Mouse (Mus musculus) ES-Bruce4 (cell line): ENCODE data around the gene Ndufs7. TPM values are rescaled to one million over a fixed set of nuclear protein-coding genes. Genes with fewer than 3 reads are reported as not detected.
A peak's percentile ranks its signal among the peaks of the same experiment; 100 is the strongest.

Experiments
- H3K27ac ChIP-seq: 2 replicates; pipeline ENCODE4 v1.5.1; 2012; ENCODE audit warnings: low read length, inconsistent platforms; ENCODE audit not compliant: insufficient read depth
- H3K27me3 ChIP-seq: 2 replicates; pipeline ENCODE4 v1.6.1; 2012; ENCODE audit warnings: mild to moderate bottlenecking, low read length, inconsistent platforms; ENCODE audit not compliant: control insufficient read depth, poor library complexity, insufficient read depth, severe bottlenecking
- H3K36me3 ChIP-seq: 2 replicates; pipeline ENCODE4 v1.6.1; 2012; ENCODE audit warnings: inconsistent platforms, mild to moderate bottlenecking, low read length, moderate library complexity; ENCODE audit not compliant: control insufficient read depth, poor library complexity, insufficient read depth, severe bottlenecking
- H3K4me1 ChIP-seq: one replicate; pipeline ENCODE4 v1.8.1; 2011; ENCODE audit warnings: low read length; ENCODE audit not compliant: control insufficient read depth, insufficient read depth
- H3K4me3 ChIP-seq: 2 replicates; pipeline ENCODE4 v1.5.1; 2011; ENCODE audit warnings: low read depth, mild to moderate bottlenecking, low read length
- H3K9ac ChIP-seq: 2 replicates; pipeline ENCODE4 v1.6.1; 2012; ENCODE audit warnings: low read depth, mild to moderate bottlenecking, inconsistent platforms; ENCODE audit not compliant: poor library complexity, severe bottlenecking
- H3K9me3 ChIP-seq: replicated peaks from 2 replicates; pipeline ENCODE4 v1.6.1; 2012; ENCODE audit warnings: mild to moderate bottlenecking, low read length, inconsistent platforms; ENCODE audit not compliant: control insufficient read depth, poor library complexity, insufficient read depth, severe bottlenecking
- CTCF ChIP-seq: IDR thresholded peaks from one replicate; pipeline ENCODE4 v1.8.1; 2011; ENCODE audit warnings: low read depth, low read length
- EP300 ChIP-seq: IDR thresholded peaks from 2 replicates; pipeline ENCODE4 v1.6.1; 2011; ENCODE audit warnings: low read depth, low read length; ENCODE audit not compliant: insufficient read depth
- POLR2A ChIP-seq: IDR thresholded peaks from one replicate; pipeline ENCODE4 v1.8.1; 2011; ENCODE audit warnings: low read length; ENCODE audit not compliant: insufficient read depth
- polyA plus RNA-seq: library from polyadenylated mRNA; stranded (reverse); fragments of >200 nt; gene quantifications from 2 replicates; pipeline ENCODE4 v1.2.4, GENCODE M21; 2011; ENCODE audit warnings: low read depth; ENCODE audit not compliant: missing spikeins, insufficient read depth, insufficient read length

Ndufs7 gene
- polyA plus RNA-seq, 1 experiment = 63.9 TPM

DNA sequence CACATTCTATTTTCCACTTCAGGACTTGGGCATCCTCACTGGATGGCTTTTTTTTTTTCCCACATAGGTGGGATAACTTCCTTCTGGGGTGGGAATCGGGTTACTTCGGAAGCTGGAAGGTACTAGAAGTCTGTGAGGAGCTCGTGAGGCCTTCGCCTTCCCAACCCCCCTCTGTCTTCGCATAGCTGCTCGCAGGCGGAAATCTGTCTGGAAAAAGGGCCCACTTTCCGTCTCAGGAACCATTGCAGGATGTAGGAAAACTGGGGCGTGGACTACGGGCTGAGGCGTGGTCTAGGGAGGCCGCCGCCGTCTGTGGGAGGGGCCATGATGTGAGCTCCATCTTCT, 22.9 kb upstream of the Ndufs7 start:
- Histone ChIP-seq H3K36me3 (peaks cover 23% of the 10 kb centered on the region), H3K9ac (peak overlapping the region; percentile 60), H3K27me3 (no peaks in the 10 kb centered on the region), H3K4me3 (peak overlapping the region; percentile 32), H3K27ac (peak overlapping the region; percentile 61), H3K4me1 (peaks cover under 1% of the 10 kb centered on the region), H3K9me3 (no peaks in the 10 kb centered on the region)
- TF ChIP-seq CTCF = no peak
- TF ChIP-seq POLR2A = peak; percentile 70
- TF ChIP-seq EP300 = no peak

DNA sequence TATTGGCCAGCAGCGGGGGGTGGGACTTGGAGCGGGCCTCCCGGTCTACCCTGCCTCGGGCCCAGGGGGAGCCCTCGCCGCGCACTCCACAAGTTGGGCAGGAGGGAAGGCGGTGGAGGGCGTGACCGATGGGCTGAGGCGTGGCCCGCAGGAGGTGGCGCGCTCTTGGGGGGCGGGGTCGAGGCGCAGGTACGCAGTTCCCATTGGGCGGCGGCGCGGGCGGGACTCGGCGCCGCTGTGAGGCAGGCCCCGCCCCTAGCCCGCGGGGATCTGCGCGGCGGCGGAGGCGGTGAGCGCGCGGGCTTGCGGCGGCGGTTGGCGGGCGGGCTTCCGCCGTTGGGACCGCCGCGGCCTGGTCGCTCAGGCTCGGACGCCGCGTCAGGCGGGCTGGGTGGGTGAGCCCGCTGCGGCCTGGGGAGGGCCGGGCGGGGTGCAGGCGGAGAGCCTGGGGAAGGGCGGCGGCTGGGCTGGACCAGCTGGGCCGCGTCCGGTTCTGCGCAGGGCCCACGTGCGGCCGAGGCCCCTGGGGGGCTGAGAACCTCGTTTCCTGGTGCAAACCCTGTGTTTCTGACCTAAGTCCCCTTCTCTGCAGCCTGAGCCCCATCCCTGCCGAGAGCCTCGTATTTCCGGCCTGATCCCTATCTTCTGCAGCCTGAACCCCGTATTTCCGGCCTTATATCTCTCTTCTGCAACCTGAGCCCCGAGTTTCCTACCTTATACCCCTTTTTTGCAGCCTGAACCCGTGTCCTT, 22.3 kb upstream of the Ndufs7 start, which contains the start of gene Mum1:
Gene Mum1, plus strand, starts transcription at position 19 of the 750 bp plus-strand sequence.
- H3K27ac ChIP-seq = peak within 1 kb of the TSS; percentile 61
- TF ChIP-seq CTCF (peak; percentile 23), EP300 (no peak), POLR2A (no peak)

DNA sequence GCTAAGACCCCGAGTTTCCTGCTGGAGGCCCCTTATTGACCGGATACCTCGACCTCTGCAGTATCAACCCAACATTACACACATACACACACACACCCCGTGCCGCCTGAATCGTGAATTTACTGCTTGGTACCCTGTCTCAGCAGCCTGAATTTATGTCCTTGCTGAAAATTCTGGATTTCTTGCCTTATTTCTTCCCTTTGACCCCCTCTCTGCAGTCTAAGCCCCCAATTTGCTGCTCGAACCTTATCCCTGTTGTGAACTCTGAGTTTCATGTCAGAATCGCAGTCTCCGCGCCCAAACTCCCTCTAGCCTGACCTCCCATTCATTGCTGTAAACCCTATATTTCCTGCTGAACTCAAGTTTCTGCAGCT, 21.8 kb upstream of the Ndufs7 start:
- Histone ChIP-seq H3K27me3 (no peaks in the 10 kb centered on the region), H3K9me3 (no peaks in the 10 kb centered on the region), H3K4me1 (no peaks in the 10 kb centered on the region), H3K36me3 (peaks cover 25% of the 10 kb centered on the region), H3K9ac (peak overlapping the region; percentile 85), H3K27ac (no peak overlapping the region), H3K4me3 (peak overlapping the region; percentile 77)
- no peak for TF ChIP-seq CTCF
- TF ChIP-seq POLR2A = no peak
- no peak for TF ChIP-seq EP300

More for the DNA sequence above, 22.3 kb upstream of the Ndufs7 start, which contains the start of gene Mum1:
- peaks cover 23% of the 10 kb centered on the region for H3K36me3 ChIP-seq
- no peaks in the 10 kb centered on the region for H3K4me1 ChIP-seq
- H3K9me3 ChIP-seq = no peaks in the 10 kb centered on the region
- peak within 1 kb of the TSS; percentile 77 for H3K4me3 ChIP-seq
- no peaks in the 10 kb centered on the region for H3K27me3 ChIP-seq
- H3K9ac ChIP-seq = peak within 1 kb of the TSS; percentile 85

DNA sequence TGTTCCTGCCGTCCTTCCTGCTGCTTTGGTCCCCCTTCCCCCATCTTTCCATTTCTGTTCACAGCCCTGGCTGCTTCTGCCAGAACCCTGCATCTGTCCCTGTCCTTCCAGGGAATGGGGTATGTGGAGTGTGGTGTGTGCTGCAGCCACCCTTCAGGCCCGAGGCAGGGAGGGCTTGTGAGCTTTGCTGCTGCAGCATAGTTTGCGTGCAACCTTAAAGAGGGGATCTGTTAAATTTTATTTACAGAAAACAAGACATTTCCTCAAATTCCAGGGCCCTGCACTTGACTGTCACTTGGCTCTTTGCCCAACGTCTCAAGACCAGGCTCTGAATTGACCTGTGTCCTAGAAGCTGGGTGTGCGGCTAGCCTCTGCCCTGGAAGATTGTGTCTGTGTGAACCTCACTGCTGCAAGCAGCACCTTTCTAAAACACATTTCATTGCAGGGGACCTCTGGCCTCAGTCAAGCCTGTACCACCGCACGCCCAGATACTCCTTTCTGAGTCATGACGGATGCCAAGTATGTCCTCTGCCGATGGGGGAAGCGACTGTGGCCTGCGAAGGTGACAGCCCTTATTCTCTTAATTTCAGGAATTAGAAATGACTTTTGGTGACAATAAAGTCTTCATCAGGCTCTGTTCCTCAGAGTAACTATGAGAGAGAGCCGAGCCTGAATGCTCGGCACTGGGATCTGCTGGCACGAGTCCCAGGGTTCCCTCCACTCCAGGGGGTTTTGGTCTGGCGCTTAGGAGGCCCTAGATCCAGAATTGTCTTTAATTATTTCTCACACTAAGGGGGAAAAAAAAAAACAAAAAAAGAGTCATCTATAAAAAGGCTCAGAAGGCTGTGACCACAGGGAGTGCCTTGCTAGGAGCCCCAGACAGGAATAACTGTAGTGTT, 20.8 kb upstream of the Ndufs7 start:
- no peaks in the 10 kb centered on the region for H3K4me1 ChIP-seq
- peaks cover 32% of the 10 kb centered on the region for H3K36me3 ChIP-seq
- H3K4me3 ChIP-seq = no peak overlapping the region
- no peaks in the 10 kb centered on the region for H3K9me3 ChIP-seq
- H3K27ac ChIP-seq = no peak overlapping the region
- H3K9ac ChIP-seq = peak overlapping the region; percentile 85; the same call in 1 of the 2 replicates
- H3K27me3 ChIP-seq = no peaks in the 10 kb centered on the region
- TF ChIP-seq EP300 (no peak), POLR2A (no peak), CTCF (no peak)

DNA sequence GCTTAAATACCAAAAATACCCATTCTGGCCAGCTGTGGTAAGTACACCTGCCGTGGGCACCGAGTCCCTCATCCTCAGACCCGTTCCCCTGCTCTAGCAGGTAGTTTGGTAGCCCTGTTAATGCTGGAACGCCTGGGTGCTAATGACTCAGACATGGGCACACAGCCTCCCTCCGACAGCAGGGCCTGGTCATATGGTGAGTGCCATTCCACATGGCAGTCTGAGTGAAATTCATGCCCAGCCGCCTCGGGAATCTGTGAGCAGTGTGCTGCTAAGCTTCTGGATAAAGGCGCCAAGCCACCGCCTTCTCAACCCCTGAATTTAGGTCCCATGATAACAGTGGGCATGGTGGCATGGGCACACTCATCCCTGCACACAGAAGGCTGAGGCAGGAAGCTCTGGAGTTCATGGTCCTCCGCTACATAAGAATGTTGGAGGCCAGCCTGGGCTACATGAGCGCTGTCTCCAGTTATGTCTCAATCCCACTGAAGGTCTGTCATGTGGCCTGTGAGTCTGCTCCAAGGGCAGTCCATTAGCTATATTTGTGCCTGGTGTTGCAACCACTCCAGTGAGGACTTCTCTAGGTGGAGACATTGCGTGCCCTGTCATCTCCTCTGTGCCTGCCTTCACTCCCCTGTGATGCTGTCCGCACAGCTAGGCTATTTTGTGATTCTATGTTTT, 12.6 kb upstream of the Ndufs7 start:
- Histone ChIP-seq H3K9me3 (no peaks in the 10 kb centered on the region), H3K9ac (no peak overlapping the region), H3K27ac (no peak overlapping the region), H3K4me1 (no peaks in the 10 kb centered on the region), H3K4me3 (no peak overlapping the region), H3K36me3 (peaks cover 47% of the 10 kb centered on the region), H3K27me3 (no peaks in the 10 kb centered on the region)
- TF ChIP-seq POLR2A (no peak), EP300 (no peak), CTCF (no peak)
